Mouse (Mus musculus) lung, postnatal 0 days (tissue): ENCODE results near the gene Ppp3r1.

Source experiments
- CTCF ChIP-seq: IDR thresholded peaks from 2 replicates; pipeline ENCODE4 v1.5.1; 2016; ENCODE audit warnings: antibody characterized with exemption, mild to moderate bottlenecking
- EP300 ChIP-seq: IDR thresholded peaks from 2 replicates; pipeline ENCODE4 v1.6.1; 2016; ENCODE audit warnings: antibody characterized with exemption, mild to moderate bottlenecking, control low read depth

- TF ChIP-seq CTCF (no peak), EP300 (no peak)
Measured at GRCm38 (mm10) chr11:17199170-17199569, 40.1 kb downstream of the Ppp3r1 start.
